Mouse (Mus musculus) kidney, embryonic 16.5 days (tissue): ENCODE measurements at regions not wholly inside any gene's neighbourhood (a gene's known extent, or its start where the extent isn't known, plus 50 kb on each side); places are given as distances from the start of the nearest gene placed in this dataset.

ENCODE experiments used
- ATAC-seq: fragments of 200-750 bp; cut with Nextera tagmentation; 2 replicates; pipeline ENCODE4 v1.8.0; 2017; ENCODE audit warnings: moderate TSS enrichment; ENCODE audit not compliant: low FRiP score, low TSS enrichment
- H3K27ac ChIP-seq: fragments of 300-500 bp; sonication (generic); 2 replicates; pipeline ENCODE4 v1.5.1; 2014; ENCODE audit warnings: low read length
- H3K27me3 ChIP-seq: fragments of 300-500 bp; sonication (generic); 2 replicates; pipeline ENCODE4 v1.6.1; 2014; ENCODE audit warnings: low read length, control low read depth, mixed read lengths; ENCODE audit not compliant: insufficient read depth
- H3K36me3 ChIP-seq: fragments of 300-500 bp; sonication (generic); 2 replicates; pipeline ENCODE4 v1.6.1; 2014; ENCODE audit warnings: low read length, control low read depth, mixed read lengths; ENCODE audit not compliant: insufficient read depth
- H3K4me1 ChIP-seq: fragments of 300-500 bp; sonication (generic); 2 replicates; pipeline ENCODE4 v1.6.1; 2014; ENCODE audit warnings: low read length, control low read depth, mixed read lengths; ENCODE audit not compliant: insufficient read depth
- H3K4me2 ChIP-seq: fragments of 300-500 bp; sonication (generic); replicated peaks from 2 replicates; pipeline ENCODE4 v1.6.1; 2014; ENCODE audit warnings: low read depth, low read length
- H3K4me3 ChIP-seq: fragments of 300-500 bp; sonication (generic); 2 replicates; pipeline ENCODE4 v1.5.1; 2014; ENCODE audit warnings: mild to moderate bottlenecking, low read length
- H3K9ac ChIP-seq: fragments of 300-500 bp; sonication (generic); replicated peaks from 2 replicates; pipeline ENCODE4 v1.6.1; 2014; ENCODE audit warnings: low read length
- H3K9me3 ChIP-seq: fragments of 300-500 bp; sonication (generic); 2 replicates; pipeline ENCODE4 v1.6.1; 2016; ENCODE audit warnings: low read length, control low read depth
- WGBS: fragments of 180-500 bp; shearing (Covaris S2); extraction: QIAGEN DNeasy Blood & Tissue Kit; methylation state at CpG from one replicate; pipeline ENCODE4 v1.1.7; 2014; 5-methylcytosine and 5-hydroxymethylcytosine counted together

- 80% methylated on average over 2 of the region's 3 CpGs for WGBS
- H3K4me3 ChIP-seq: no peak overlapping the region
- ATAC-seq: no peak
These were observed 248.3 kb downstream of the Cryba4 start for GRCm38 (mm10) chr5:112004041-112004440.

GRCm38 (mm10) chr5:112012505-112013164 is 239.7 kb downstream of the Cryba4 start:
- H3K9ac ChIP-seq: no peak overlapping the region
- peaks cover 3% of the 10 kb centered on the region; the same call in 1 of the 2 replicates for H3K27me3 ChIP-seq
- H3K4me1 ChIP-seq: no peaks in the 10 kb centered on the region
- ATAC-seq: no peak
- no peak overlapping the region for H3K27ac ChIP-seq
- H3K36me3 ChIP-seq: no peaks in the 10 kb centered on the region
- peaks cover 5% of the 10 kb centered on the region for H3K9me3 ChIP-seq
- no peak overlapping the region for H3K4me2 ChIP-seq
- H3K4me3 ChIP-seq: no peak overlapping the region
- 14% methylated on average over 9 of the region's 9 CpGs for WGBS

More at GRCm38 (mm10) chr5:112004041-112004440, 248.3 kb downstream of the Cryba4 start:
- Histone ChIP-seq H3K9ac (no peak overlapping the region), H3K27ac (no peak overlapping the region), H3K4me1 (peaks cover 15% of the 10 kb centered on the region), H3K4me2 (no peak overlapping the region), H3K27me3 (peaks cover 8% of the 10 kb centered on the region), H3K9me3 (peaks cover 6% of the 10 kb centered on the region; the same call in 1 of the 2 replicates), H3K36me3 (no peaks in the 10 kb centered on the region)

GRCm38 (mm10) chr5:112018925-112019324 is 233.4 kb downstream of the Cryba4 start:
- Histone ChIP-seq H3K9me3 (peaks cover 5% of the 10 kb centered on the region), H3K36me3 (no peaks in the 10 kb centered on the region), H3K4me3 (no peak overlapping the region), H3K4me1 (no peaks in the 10 kb centered on the region), H3K9ac (no peak overlapping the region), H3K27me3 (no peaks in the 10 kb centered on the region), H3K4me2 (no peak overlapping the region), H3K27ac (no peak overlapping the region)
- no peak for ATAC-seq
- 67% methylated on average over 7 of the region's 7 CpGs for WGBS

GRCm38 (mm10) chr5:112020882-112021281 is 231.4 kb downstream of the Cryba4 start:
- Histone ChIP-seq H3K4me1 (no peaks in the 10 kb centered on the region), H3K4me2 (no peak overlapping the region), H3K36me3 (no peaks in the 10 kb centered on the region), H3K27me3 (no peaks in the 10 kb centered on the region; the same call in 1 of the 2 replicates), H3K27ac (no peak overlapping the region), H3K9me3 (no peaks in the 10 kb centered on the region), H3K4me3 (no peak overlapping the region), H3K9ac (no peak overlapping the region)
- ATAC-seq: no peak
- WGBS: 66% methylated on average over 2 of the region's 2 CpGs

- WGBS: 45% methylated on average over 11 of the region's 11 CpGs
- Histone ChIP-seq H3K4me1 (no peaks in the 10 kb centered on the region), H3K4me3 (no peak overlapping the region), H3K36me3 (no peaks in the 10 kb centered on the region), H3K9ac (no peak overlapping the region), H3K9me3 (no peaks in the 10 kb centered on the region), H3K27me3 (no peaks in the 10 kb centered on the region; the same call in 1 of the 2 replicates), H3K4me2 (no peak overlapping the region), H3K27ac (no peak overlapping the region)
- no peak for ATAC-seq
These were observed 222.4 kb downstream of the Cryba4 start for GRCm38 (mm10) chr5:112029955-112030354.

GRCm38 (mm10) chr5:112032036-112032435 is 220.3 kb downstream of the Cryba4 start:
- H3K36me3 ChIP-seq: no peaks in the 10 kb centered on the region
- H3K4me1 ChIP-seq: peaks cover 4% of the 10 kb centered on the region
- no peak for ATAC-seq

GRCm38 (mm10) chr5:112035426-112035825 is 216.9 kb downstream of the Cryba4 start:
- no peaks in the 10 kb centered on the region for H3K9me3 ChIP-seq
- WGBS: 67% methylated on average over 8 of the region's 8 CpGs
- H3K36me3 ChIP-seq: no peaks in the 10 kb centered on the region
- H3K4me2 ChIP-seq: no peak overlapping the region
- peaks cover 2% of the 10 kb centered on the region; the same call in 1 of the 2 replicates for H3K27me3 ChIP-seq
- H3K9ac ChIP-seq: no peak overlapping the region
- no peak for ATAC-seq
- H3K27ac ChIP-seq: no peak overlapping the region
- no peak overlapping the region for H3K4me3 ChIP-seq
- peaks cover 8% of the 10 kb centered on the region for H3K4me1 ChIP-seq

More at GRCm38 (mm10) chr5:112032036-112032435, 220.3 kb downstream of the Cryba4 start:
- no peak overlapping the region for H3K4me2 ChIP-seq
- H3K27ac ChIP-seq: no peak overlapping the region
- no peak overlapping the region for H3K9ac ChIP-seq
- H3K27me3 ChIP-seq: 0 out of 2 replicates have a peak, but pooled peaks cover 2% of the 10 kb centered on the region
- no peak overlapping the region for H3K4me3 ChIP-seq
- no peaks in the 10 kb centered on the region for H3K9me3 ChIP-seq

GRCm38 (mm10) chr5:112037080-112037479 is 215.2 kb downstream of the Cryba4 start:
- 7% methylated on average over 8 of the region's 8 CpGs for WGBS
- Histone ChIP-seq H3K9ac (no peak overlapping the region), H3K4me1 (peaks cover 8% of the 10 kb centered on the region), H3K27ac (no peak overlapping the region), H3K9me3 (no peaks in the 10 kb centered on the region), H3K4me3 (no peak overlapping the region), H3K36me3 (no peaks in the 10 kb centered on the region), H3K4me2 (no peak overlapping the region), H3K27me3 (peaks cover 11% of the 10 kb centered on the region; the same call in 1 of the 2 replicates)
- 0 out of 2 replicates have a peak, but pooled peaks have one; percentile 35 for ATAC-seq

- ATAC-seq: no peak
- H3K4me1 ChIP-seq: peaks cover 8% of the 10 kb centered on the region
- H3K4me3 ChIP-seq: no peak overlapping the region
- no peak overlapping the region for H3K9ac ChIP-seq
- no peaks in the 10 kb centered on the region for H3K36me3 ChIP-seq
- H3K9me3 ChIP-seq: no peaks in the 10 kb centered on the region
- H3K27ac ChIP-seq: no peak overlapping the region
- WGBS: 36% methylated on average over 10 of the region's 10 CpGs
- peaks cover 11% of the 10 kb centered on the region; the same call in 1 of the 2 replicates for H3K27me3 ChIP-seq
- no peak overlapping the region for H3K4me2 ChIP-seq
These were observed 212.5 kb downstream of the Cryba4 start for GRCm38 (mm10) chr5:112039645-112040372.

- peaks cover 8% of the 10 kb centered on the region for H3K4me1 ChIP-seq
- ATAC-seq: no peak
- H3K9me3 ChIP-seq: no peaks in the 10 kb centered on the region
- 50% methylated on average over 1 of the region's 1 CpGs for WGBS
- no peak overlapping the region for H3K9ac ChIP-seq
- no peak overlapping the region for H3K4me2 ChIP-seq
- peaks cover 11% of the 10 kb centered on the region; the same call in 1 of the 2 replicates for H3K27me3 ChIP-seq
- no peak overlapping the region for H3K4me3 ChIP-seq
- H3K27ac ChIP-seq: no peak overlapping the region
- no peaks in the 10 kb centered on the region for H3K36me3 ChIP-seq
These were observed 211.6 kb downstream of the Cryba4 start for GRCm38 (mm10) chr5:112040678-112041077.
